Mouse (Mus musculus) kidney, embryonic 16.5 days (tissue): ENCODE data around the gene Rabgef1. TPM values are rescaled to one million over a fixed set of nuclear protein-coding genes. Genes with fewer than 3 reads are reported as not detected.

Source experiments
- ATAC-seq: fragments of 200-750 bp; cut with Nextera tagmentation; 2 replicates; pipeline ENCODE4 v1.8.0; 2017; ENCODE audit warnings: moderate TSS enrichment; ENCODE audit not compliant: low FRiP score, low TSS enrichment
- H3K27ac ChIP-seq: fragments of 300-500 bp; sonication (generic); 2 replicates; pipeline ENCODE4 v1.5.1; 2014; ENCODE audit warnings: low read length
- H3K27me3 ChIP-seq: fragments of 300-500 bp; sonication (generic); 2 replicates; pipeline ENCODE4 v1.6.1; 2014; ENCODE audit warnings: low read length, control low read depth, mixed read lengths; ENCODE audit not compliant: insufficient read depth
- H3K36me3 ChIP-seq: fragments of 300-500 bp; sonication (generic); 2 replicates; pipeline ENCODE4 v1.6.1; 2014; ENCODE audit warnings: low read length, control low read depth, mixed read lengths; ENCODE audit not compliant: insufficient read depth
- H3K4me1 ChIP-seq: fragments of 300-500 bp; sonication (generic); 2 replicates; pipeline ENCODE4 v1.6.1; 2014; ENCODE audit warnings: low read length, control low read depth, mixed read lengths; ENCODE audit not compliant: insufficient read depth
- H3K4me2 ChIP-seq: fragments of 300-500 bp; sonication (generic); replicated peaks from 2 replicates; pipeline ENCODE4 v1.6.1; 2014; ENCODE audit warnings: low read depth, low read length
- H3K4me3 ChIP-seq: fragments of 300-500 bp; sonication (generic); 2 replicates; pipeline ENCODE4 v1.5.1; 2014; ENCODE audit warnings: mild to moderate bottlenecking, low read length
- H3K9ac ChIP-seq: fragments of 300-500 bp; sonication (generic); replicated peaks from 2 replicates; pipeline ENCODE4 v1.6.1; 2014; ENCODE audit warnings: low read length
- H3K9me3 ChIP-seq: fragments of 300-500 bp; sonication (generic); 2 replicates; pipeline ENCODE4 v1.6.1; 2016; ENCODE audit warnings: low read length, control low read depth
- WGBS: fragments of 180-500 bp; shearing (Covaris S2); extraction: QIAGEN DNeasy Blood & Tissue Kit; methylation state at CpG from one replicate; pipeline ENCODE4 v1.1.7; 2014; 5-methylcytosine and 5-hydroxymethylcytosine counted together
- polyA plus RNA-seq: library from polyadenylated mRNA; unstranded; fragments of >200 nt; fragmentation: Nextera tagmentation; extraction: Ambion mirVana; gene quantifications from 2 replicates; pipeline ENCODE4 v1.2.1, GENCODE M21; 2015

Rabgef1 gene
- 32.6 and 33.2 TPM in 2 replicates for polyA plus RNA-seq

DNA sequence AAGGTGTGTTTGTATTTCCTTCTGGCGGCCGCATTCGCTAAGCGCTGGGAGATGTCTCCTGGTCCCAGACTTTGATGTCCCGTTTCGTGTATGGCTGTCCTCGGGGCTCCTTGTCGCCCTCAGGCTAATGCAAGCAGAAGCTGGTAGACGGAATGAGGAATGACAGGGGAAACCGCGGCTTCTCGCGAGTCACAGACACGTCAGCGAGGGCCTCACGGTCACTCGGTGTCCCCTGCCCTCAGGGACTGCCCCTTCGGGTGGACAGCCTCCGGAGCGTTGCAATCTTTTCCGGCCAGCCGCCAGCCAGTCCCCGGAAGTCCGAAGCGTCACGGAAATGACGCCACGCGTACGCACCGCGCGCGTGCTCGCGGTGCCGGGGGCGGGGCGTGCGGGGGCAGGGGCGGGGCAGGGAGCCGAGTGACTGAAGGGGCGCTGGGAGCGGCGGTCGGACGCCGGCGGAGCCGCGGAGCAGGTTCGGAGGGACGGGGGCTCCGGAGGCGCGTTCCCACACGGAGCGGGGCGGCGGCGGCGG is at the start of gene Rabgef1:
Gene Rabgef1 (plus strand): TSS at position 376 of the 532 bp plus-strand sequence.
- H3K4me3 ChIP-seq: peak within 1 kb of the TSS; percentile 84
- no peaks in the 10 kb centered on the region for H3K27me3 ChIP-seq
- H3K36me3 ChIP-seq: no peaks in the 10 kb centered on the region
- WGBS: under 1% methylated on average over 51 of the region's 62 CpGs
- peak within 1 kb of the TSS; percentile 88 for H3K27ac ChIP-seq
- peak within 1 kb of the TSS; percentile 96 for H3K9ac ChIP-seq
- peak within 1 kb of the TSS; percentile 75 for H3K4me2 ChIP-seq
- H3K4me1 ChIP-seq: peaks cover 17% of the 10 kb centered on the region
- ATAC-seq: peak; percentile 94
- H3K9me3 ChIP-seq: no peaks in the 10 kb centered on the region

DNA sequence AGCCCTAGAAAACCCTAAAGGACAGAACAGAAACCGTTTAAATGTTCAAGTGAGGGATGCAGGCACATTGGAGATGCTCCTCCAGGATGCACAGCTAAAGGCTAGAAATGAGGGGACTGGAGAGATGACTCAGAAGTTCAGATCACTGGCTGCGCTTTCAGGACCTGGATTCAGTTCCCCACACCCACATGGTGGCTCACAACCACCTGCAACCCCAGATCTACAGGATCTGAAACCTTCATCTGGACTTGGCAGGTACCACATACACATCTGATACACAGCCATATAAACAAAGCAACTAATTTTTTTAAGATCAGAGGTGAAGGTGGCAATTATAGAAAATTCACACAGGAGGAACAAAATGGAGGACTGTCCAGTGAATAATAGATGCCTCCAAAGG is 49.2 kb upstream of the Rabgef1 start:
- Histone ChIP-seq H3K4me3 (no peak overlapping the region), H3K9ac (no peak overlapping the region), H3K27me3 (no peaks in the 10 kb centered on the region), H3K9me3 (no peaks in the 10 kb centered on the region), H3K4me1 (peaks cover 16% of the 10 kb centered on the region), H3K36me3 (no peaks in the 10 kb centered on the region), H3K4me2 (no peak overlapping the region), H3K27ac (no peak overlapping the region)
- ATAC-seq: no peak
- 90% methylated on average over 2 of the region's 2 CpGs for WGBS

DNA sequence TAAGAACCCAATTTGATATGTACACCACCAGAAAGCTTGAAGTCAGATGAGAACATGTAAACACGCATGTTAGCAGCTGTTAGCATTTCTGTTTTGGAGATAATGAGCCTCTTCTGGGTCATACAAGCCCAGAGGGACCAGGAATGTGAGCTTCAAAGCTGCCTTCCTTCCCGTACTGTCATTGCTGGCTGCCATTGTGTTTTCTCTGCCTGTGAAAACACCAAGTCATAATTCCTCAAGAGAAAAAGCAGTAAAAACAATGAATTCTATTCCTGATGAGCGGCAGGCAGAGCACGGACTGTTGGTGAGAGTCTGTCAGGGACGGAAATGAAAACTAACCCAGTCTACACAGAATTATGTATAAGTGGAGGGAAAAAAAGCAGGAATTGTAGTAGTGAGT is 47.3 kb upstream of the Rabgef1 start:
- H3K27ac ChIP-seq: peak overlapping the region; percentile 57
- peaks cover 10% of the 10 kb centered on the region for H3K4me1 ChIP-seq
- no peaks in the 10 kb centered on the region for H3K9me3 ChIP-seq
- no peak overlapping the region for H3K4me3 ChIP-seq
- H3K9ac ChIP-seq: no peak overlapping the region
- H3K4me2 ChIP-seq: no peak overlapping the region
- 40% methylated on average over 5 of the region's 5 CpGs for WGBS
- ATAC-seq: no peak
- no peaks in the 10 kb centered on the region for H3K27me3 ChIP-seq
- H3K36me3 ChIP-seq: no peaks in the 10 kb centered on the region

DNA sequence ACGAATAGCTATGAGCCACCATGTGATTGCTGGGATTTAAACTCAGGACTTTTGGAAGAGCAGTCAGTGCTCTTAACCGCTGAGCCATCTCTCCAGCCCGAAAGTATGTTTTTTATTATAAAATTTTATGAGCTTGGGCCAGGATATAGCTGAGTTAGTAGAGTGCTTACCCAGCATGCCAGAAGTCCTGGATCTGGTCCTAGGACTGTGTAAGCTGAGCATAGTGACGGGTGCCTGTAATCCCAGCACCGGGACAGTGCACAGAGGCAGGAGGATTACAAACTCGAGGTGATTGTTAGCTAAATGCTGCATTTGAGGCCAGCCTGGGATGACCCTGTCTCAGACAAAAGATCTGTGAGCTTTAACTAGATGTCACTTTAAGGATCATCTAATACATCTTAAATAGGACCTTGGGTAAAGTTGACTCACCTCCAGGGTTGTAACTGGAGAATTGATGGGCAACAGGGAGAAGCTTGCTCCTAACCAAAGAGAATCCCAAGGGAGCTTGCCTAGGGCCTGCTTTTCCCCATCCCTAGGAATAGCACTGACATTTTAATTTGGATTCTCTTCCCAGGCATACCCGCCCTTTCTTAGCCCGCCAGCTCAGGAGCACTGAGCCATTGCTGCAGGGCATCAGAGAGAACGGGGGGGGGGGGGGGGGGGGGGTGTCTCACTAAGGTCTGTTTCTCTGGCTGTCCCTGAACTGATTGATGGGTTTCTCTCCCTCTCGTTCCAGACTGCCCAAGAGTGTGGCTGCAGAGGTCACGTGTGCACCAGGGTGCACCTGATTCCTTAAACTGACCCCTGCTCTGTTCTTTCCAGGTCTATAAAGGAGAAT is 42.7 kb upstream of the Rabgef1 start:
- H3K4me2 ChIP-seq: no peak overlapping the region
- 0 out of 2 replicates have a peak, but pooled peaks cover 2% of the 10 kb centered on the region for H3K4me1 ChIP-seq
- H3K9me3 ChIP-seq: no peaks in the 10 kb centered on the region
- no peak overlapping the region for H3K9ac ChIP-seq
- H3K4me3 ChIP-seq: no peak overlapping the region
- 61% methylated on average over 10 of the region's 11 CpGs for whole genome bisulfite sequencing
- H3K27me3 ChIP-seq: no peaks in the 10 kb centered on the region
- no peak for ATAC-seq
- H3K36me3 ChIP-seq: peaks cover 11% of the 10 kb centered on the region; the same call in 1 of the 2 replicates
- H3K27ac ChIP-seq: no peak overlapping the region

DNA sequence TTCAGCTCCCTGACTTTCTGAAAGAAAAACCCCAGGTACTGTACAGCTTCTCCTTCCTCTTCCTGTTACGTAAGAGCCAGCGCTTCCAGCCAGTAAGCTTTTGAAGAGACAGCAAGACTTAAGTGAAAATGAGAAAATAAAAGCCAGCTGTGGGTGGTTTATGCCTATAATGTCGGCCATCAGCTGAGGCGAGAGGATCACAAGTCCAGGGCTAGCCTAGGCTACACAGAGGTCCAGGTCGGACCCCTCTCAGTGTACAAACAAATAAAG is 42.1 kb upstream of the Rabgef1 start:
- peaks cover 11% of the 10 kb centered on the region; the same call in 1 of the 2 replicates for H3K36me3 ChIP-seq
- H3K27me3 ChIP-seq: no peaks in the 10 kb centered on the region
- H3K4me2 ChIP-seq: no peak overlapping the region
- 0 out of 2 replicates have a peak, but pooled peaks cover 2% of the 10 kb centered on the region for H3K4me1 ChIP-seq
- H3K9me3 ChIP-seq: no peaks in the 10 kb centered on the region
- H3K9ac ChIP-seq: no peak overlapping the region
- ATAC-seq: no peak
- 83% methylated on average over 5 of the region's 5 CpGs for WGBS
- H3K27ac ChIP-seq: no peak overlapping the region
- no peak overlapping the region for H3K4me3 ChIP-seq

DNA sequence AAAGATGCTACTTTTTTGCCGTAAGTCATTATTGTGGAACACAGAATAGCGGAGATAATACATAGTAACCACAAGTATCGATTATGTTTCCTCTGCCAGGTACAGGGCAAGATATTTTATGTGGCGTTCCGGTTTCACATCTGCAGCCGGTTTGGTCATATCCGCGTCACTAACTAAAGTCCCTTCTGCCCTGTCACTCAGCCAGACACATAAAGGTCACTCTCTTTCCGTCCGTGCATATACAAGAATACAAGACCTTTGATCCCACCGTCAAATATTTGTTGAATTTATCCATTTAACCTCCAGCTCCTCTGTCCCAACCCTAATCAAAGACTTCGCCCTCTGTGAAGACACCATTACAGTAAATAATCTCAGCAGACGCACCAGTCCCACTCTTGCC is 35.0 kb upstream of the Rabgef1 start:
- peaks cover 13% of the 10 kb centered on the region for H3K36me3 ChIP-seq
- H3K4me2 ChIP-seq: no peak overlapping the region
- ATAC-seq: no peak
- 89% methylated on average over 13 of the region's 13 CpGs for WGBS
- no peak overlapping the region for H3K9ac ChIP-seq
- no peak overlapping the region for H3K4me3 ChIP-seq
- no peaks in the 10 kb centered on the region for H3K27me3 ChIP-seq
- no peaks in the 10 kb centered on the region for H3K4me1 ChIP-seq
- no peak overlapping the region for H3K27ac ChIP-seq
- no peaks in the 10 kb centered on the region for H3K9me3 ChIP-seq

DNA sequence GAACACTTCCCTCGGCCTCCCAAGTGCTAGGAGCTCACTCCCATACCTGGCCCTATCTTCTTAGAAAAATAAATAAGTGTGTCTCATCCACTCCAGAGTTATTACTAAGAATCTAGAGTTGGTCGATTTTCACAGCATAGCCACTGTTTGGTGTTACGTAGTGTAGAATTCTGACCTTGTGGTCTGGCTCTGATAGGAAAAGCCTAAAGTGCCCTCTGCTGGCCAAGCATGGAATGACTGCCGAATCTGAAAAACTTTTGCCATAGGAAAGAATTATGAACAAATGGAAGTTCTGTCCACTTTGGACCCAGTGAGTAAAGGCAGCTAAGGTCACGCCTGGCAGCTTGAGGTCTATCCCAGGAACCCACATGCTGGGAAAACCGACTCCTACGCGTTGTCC is 32.2 kb upstream of the Rabgef1 start:
- no peak overlapping the region for H3K9ac ChIP-seq
- 25% methylated on average over 8 of the region's 8 CpGs for WGBS
- no peaks in the 10 kb centered on the region for H3K27me3 ChIP-seq
- no peaks in the 10 kb centered on the region for H3K9me3 ChIP-seq
- no peak for ATAC-seq
- H3K36me3 ChIP-seq: peaks cover 9% of the 10 kb centered on the region; the same call in 1 of the 2 replicates
- no peak overlapping the region for H3K27ac ChIP-seq
- peaks cover 7% of the 10 kb centered on the region; the same call in 1 of the 2 replicates for H3K4me1 ChIP-seq
- H3K4me3 ChIP-seq: no peak overlapping the region
- H3K4me2 ChIP-seq: no peak overlapping the region

DNA sequence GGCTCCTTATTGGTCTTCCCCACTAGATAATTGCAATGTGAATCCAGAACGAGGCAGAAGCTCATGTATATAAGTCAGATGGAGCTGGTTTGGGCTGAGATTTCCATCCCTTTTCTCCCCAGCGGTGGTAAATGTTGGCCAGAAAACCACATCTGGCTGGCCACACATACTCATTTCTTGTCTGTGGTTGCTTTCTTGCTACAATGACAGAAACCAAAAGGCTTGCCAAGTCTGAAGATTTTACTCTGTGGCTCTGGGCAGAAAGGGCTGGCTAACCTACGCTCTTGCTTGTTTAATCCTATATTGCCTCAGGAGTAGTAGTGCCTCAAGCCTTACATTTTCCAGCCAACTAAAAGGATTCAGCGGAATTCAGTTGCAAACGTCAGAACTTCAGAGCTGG is 30.5 kb upstream of the Rabgef1 start:
- 86% methylated on average over 5 of the region's 5 CpGs for whole genome bisulfite sequencing
- no peaks in the 10 kb centered on the region for H3K27me3 ChIP-seq
- H3K4me2 ChIP-seq: no peak overlapping the region
- ATAC-seq: no peak
- no peak overlapping the region for H3K9ac ChIP-seq
- H3K4me1 ChIP-seq: peaks cover 14% of the 10 kb centered on the region
- peaks cover 2% of the 10 kb centered on the region; the same call in 1 of the 2 replicates for H3K36me3 ChIP-seq
- H3K4me3 ChIP-seq: no peak overlapping the region
- H3K9me3 ChIP-seq: no peaks in the 10 kb centered on the region
- H3K27ac ChIP-seq: no peak overlapping the region

DNA sequence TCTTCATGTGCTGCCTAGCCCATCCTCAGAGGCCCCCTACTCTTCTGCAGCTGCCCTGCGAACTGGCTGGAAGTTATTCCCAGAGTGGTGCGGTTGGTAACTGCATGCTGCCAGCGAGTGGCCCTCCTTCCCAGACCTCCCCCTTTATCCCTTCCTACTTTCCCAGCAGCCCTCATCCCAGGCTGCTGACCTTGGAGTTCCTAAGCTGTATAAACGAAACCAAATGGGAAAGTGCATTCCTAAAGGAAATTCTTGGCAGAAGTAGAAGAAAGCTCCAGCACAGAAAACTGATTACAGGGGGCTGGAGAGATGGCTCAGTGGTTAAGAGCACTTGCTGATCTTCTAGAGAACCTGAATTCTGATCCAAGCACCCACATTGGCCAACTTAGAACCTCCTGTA is 29.6 kb upstream of the Rabgef1 start:
- ATAC-seq: no peak
- Histone ChIP-seq H3K4me3 (no peak overlapping the region), H3K27me3 (no peaks in the 10 kb centered on the region), H3K36me3 (no peaks in the 10 kb centered on the region), H3K4me2 (no peak overlapping the region), H3K9ac (no peak overlapping the region), H3K9me3 (no peaks in the 10 kb centered on the region), H3K4me1 (peaks cover 14% of the 10 kb centered on the region), H3K27ac (no peak overlapping the region)
- 59% methylated on average over 4 of the region's 4 CpGs for WGBS

DNA sequence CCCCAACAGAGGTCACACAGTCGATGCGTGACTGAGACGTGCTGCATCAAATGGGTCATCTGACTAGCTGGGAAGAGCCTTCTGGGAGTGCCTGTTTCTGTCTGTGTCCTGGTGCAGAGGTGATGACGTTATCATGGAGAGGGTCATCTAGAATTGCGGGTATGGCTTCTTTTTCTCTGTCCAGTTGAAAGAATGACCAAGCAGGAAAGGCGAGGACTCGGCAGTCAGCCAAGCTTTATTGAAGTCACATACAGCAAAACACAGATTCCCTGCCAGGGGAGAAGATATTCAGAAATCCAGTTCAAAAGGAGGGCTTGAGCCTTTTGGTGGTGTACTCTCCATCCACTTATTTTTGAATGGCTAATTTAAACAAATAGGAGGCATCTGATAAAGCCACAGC is 28.5 kb upstream of the Rabgef1 start:
- no peak overlapping the region for H3K9ac ChIP-seq
- peaks cover 14% of the 10 kb centered on the region for H3K4me1 ChIP-seq
- H3K4me3 ChIP-seq: no peak overlapping the region
- no peak overlapping the region for H3K4me2 ChIP-seq
- H3K9me3 ChIP-seq: no peaks in the 10 kb centered on the region
- 88% methylated on average over 7 of the region's 7 CpGs for WGBS
- H3K27ac ChIP-seq: no peak overlapping the region
- no peak for ATAC-seq
- H3K27me3 ChIP-seq: no peaks in the 10 kb centered on the region
- no peaks in the 10 kb centered on the region for H3K36me3 ChIP-seq
